Mouse (Mus musculus) intestine, embryonic 14.5 days (tissue): ENCODE data around the gene Cdc14a. TPM values are rescaled to one million over a fixed set of nuclear protein-coding genes. Genes with fewer than 3 reads are reported as not detected.
A peak's percentile ranks its signal among the peaks of the same experiment; 100 is the strongest.

Source experiments
- ATAC-seq: fragments of 200-750 bp; cut with Nextera tagmentation; replicated peaks from 2 replicates; pipeline ENCODE4 v1.8.0; 2017; ENCODE audit warnings: low read depth, moderate number of reproducible peaks, moderate TSS enrichment, moderate library complexity; ENCODE audit not compliant: low FRiP score, low TSS enrichment
- DNase-seq: peaks from one replicate; pipeline ENCODE4 v3.0.0-alpha.2; 2018; ENCODE audit warnings: low spot score
- H3K27ac ChIP-seq: fragments of 300-500 bp; sonication (generic); 2 replicates; pipeline ENCODE4 v1.5.1; 2014; ENCODE audit warnings: low read depth, mild to moderate bottlenecking, control low read depth
- H3K27me3 ChIP-seq: fragments of 300-500 bp; sonication (generic); replicated peaks from 2 replicates; pipeline ENCODE4 v1.6.1; 2014; ENCODE audit warnings: low read length, control low read depth; ENCODE audit not compliant: control insufficient read depth, insufficient read depth
- H3K36me3 ChIP-seq: fragments of 300-500 bp; sonication (generic); 2 replicates; pipeline ENCODE4 v1.6.1; 2014; ENCODE audit warnings: low read length, control low read depth; ENCODE audit not compliant: control insufficient read depth, insufficient read depth
- H3K4me1 ChIP-seq: fragments of 300-500 bp; sonication (generic); replicated peaks from 2 replicates; pipeline ENCODE4 v1.6.1; 2014; ENCODE audit warnings: low read length, control low read depth, mixed read lengths; ENCODE audit not compliant: control insufficient read depth, insufficient read depth
- H3K4me2 ChIP-seq: fragments of 300-500 bp; sonication (generic); 2 replicates; pipeline ENCODE4 v1.6.1; 2014; ENCODE audit warnings: low read length
- H3K4me3 ChIP-seq: fragments of 300-500 bp; sonication (generic); 2 replicates; pipeline ENCODE4 v1.5.1; 2014; ENCODE audit warnings: low read depth, low read length, control low read depth, mixed read lengths
- H3K9ac ChIP-seq: fragments of 300-500 bp; sonication (generic); 2 replicates; pipeline ENCODE4 v1.6.1; 2014; ENCODE audit warnings: mild to moderate bottlenecking, low read length
- H3K9me3 ChIP-seq: fragments of 300-500 bp; sonication (generic); 2 replicates; pipeline ENCODE4 v1.6.1; 2016; ENCODE audit warnings: low read length, control low read depth; ENCODE audit not compliant: control insufficient read depth
- WGBS: fragments of 180-500 bp; shearing (Covaris S2); extraction: QIAGEN DNeasy Blood & Tissue Kit; methylation state at CpG from one replicate; pipeline ENCODE4 v1.1.7; 2014; 5-methylcytosine and 5-hydroxymethylcytosine counted together
- polyA plus RNA-seq: library from polyadenylated mRNA; unstranded; fragments of >200 nt; fragmentation: Nextera tagmentation; extraction: Ambion mirVana; gene quantifications from 2 replicates; pipeline ENCODE4 v1.2.1, GENCODE M21; 2014

The Cdc14a gene
- polyA plus RNA-seq, 1 experiment from 2014 or later = 8.8 TPM

DNA sequence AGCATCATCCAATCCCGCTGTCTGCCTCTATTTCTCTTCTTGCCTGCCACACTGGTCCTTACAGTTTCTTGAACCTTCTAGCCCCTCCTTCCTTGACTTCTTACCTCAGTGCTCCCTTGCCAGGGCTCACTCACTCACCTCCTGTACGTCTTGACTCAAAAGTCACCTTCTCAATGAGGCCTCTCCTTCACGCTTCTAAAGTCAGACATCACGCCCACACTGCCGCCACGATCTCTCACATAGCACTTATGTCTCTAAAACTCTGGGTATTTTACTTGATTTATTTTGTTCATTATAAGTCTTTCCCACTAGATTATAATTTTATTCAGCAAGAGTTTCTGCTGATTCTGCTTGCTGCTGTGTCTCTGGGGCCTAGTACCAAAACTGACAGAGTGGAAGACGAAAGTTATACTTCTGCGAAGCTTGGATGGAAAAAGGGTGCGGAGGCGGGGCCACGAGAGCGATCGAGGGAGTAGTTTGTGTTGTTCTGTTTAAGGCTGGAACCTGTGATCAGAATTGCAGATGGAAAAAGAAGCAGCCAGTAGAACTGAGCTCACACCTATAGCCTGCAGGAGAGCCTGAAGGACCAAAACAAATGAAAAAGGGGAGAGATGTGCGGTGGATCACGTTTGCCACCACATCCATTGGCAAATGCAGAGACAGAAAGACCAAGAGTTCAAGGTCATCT is 17.8 kb upstream of the Cdc14a start:
- H3K4me3 ChIP-seq = no peak overlapping the region
- no peak overlapping the region for H3K9ac ChIP-seq
- WGBS = 91% methylated on average over 15 of the region's 15 CpGs
- DNase-seq (no peak), ATAC-seq (no peak)
- no peaks in the 10 kb centered on the region for H3K27me3 ChIP-seq
- no peaks in the 10 kb centered on the region for H3K36me3 ChIP-seq
- H3K9me3 ChIP-seq = no peaks in the 10 kb centered on the region
- H3K4me2 ChIP-seq = no peak overlapping the region
- H3K4me1 ChIP-seq = no peaks in the 10 kb centered on the region
- H3K27ac ChIP-seq = no peak overlapping the region

DNA sequence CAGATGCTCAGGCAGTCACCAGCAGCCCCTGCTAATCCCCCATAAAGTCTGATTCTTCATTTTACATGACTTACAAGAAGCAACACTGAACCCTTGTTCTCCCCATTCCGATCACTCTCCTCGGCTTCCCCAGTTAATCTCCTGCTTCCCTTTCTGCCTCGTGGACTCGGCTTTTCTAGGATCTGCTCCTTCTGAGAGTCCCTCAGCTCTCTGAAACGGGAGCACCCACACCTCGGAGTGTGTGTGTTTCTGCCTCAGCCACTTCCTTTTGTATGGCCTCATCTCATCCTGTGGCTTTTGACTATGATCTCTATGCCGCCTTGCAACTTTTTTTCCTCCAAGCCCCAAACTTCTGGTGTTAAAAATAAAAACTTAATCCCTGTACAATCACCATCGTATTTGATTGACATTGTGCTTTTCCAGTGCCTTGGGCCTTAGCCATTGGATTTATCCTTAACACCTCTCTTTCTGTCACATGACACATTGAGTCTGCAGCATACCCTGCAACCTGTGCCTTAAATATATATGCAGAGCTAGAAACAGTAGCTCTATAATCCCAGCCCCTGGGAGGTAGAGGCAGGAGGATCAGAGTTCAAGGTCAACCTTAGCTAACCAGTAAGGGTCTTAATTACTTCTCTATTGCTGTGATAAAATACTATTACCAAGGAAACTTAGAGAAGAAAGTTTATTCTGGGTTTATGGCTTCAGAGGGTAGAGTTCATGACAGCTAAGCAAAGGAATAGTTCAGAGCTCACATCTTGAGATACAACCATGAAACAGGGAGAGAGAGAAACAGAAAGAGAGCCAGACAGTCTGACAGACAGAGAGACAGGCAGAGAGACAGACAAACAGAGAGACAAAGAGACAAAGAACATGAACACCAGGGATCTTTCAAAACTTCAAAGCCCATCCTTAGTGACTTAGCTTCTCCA is 16.5 kb upstream of the Cdc14a start:
- no peaks in the 10 kb centered on the region for H3K9me3 ChIP-seq
- no peaks in the 10 kb centered on the region for H3K27me3 ChIP-seq
- no peaks in the 10 kb centered on the region for H3K4me1 ChIP-seq
- H3K9ac ChIP-seq = no peak overlapping the region
- no peaks in the 10 kb centered on the region for H3K36me3 ChIP-seq
- H3K27ac ChIP-seq = no peak overlapping the region
- H3K4me2 ChIP-seq = no peak overlapping the region
- H3K4me3 ChIP-seq = no peak overlapping the region
- no peak for DNase-seq
- 66% methylated on average over 8 of the region's 8 CpGs for WGBS
- no peak for ATAC-seq

DNA sequence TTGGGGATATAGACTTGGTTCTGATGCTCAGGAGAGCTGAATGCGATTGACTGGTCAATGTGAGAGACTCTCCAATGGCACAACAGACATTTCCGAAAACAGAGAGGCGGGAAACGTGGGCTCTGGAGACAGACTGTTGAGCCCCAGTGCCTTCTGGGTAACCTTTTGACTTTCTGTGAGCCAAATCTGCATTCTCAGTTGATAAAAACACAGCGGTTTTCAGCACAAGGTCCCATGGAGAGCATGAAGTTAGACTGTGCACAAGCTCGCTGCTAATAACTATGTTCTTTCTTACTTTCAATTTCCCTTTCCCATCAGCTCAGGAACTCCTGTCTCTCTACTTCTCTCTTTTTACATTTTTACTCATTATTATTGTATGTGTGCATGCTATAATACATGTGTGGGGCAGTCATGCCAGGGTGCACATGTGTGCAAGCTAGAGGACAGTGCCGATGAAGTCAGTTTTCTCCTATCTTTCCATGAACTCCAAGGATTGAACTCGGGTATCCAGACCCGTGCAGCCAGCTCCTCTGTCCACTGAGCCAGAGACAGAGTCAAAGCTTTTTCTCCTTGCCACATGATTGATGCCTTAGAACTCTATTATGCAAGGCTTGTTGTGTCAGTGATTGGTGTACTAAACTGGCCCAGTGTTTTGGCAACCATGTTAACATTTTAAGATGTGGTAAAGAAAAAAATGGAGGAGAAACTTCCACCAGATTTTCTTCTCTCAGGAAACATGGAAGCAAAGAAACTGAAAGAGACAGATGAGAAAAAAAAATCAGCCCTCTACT is 13.2 kb upstream of the Cdc14a start:
- WGBS = 79% methylated on average over 9 of the region's 9 CpGs
- no peak for ATAC-seq
- no peaks in the 10 kb centered on the region for H3K9me3 ChIP-seq
- no peak overlapping the region for H3K9ac ChIP-seq
- no peak for DNase-seq
- no peak overlapping the region for H3K4me2 ChIP-seq
- H3K27ac ChIP-seq = no peak overlapping the region
- H3K4me1 ChIP-seq = no peaks in the 10 kb centered on the region
- H3K36me3 ChIP-seq = no peaks in the 10 kb centered on the region
- no peak overlapping the region for H3K4me3 ChIP-seq
- no peaks in the 10 kb centered on the region for H3K27me3 ChIP-seq

DNA sequence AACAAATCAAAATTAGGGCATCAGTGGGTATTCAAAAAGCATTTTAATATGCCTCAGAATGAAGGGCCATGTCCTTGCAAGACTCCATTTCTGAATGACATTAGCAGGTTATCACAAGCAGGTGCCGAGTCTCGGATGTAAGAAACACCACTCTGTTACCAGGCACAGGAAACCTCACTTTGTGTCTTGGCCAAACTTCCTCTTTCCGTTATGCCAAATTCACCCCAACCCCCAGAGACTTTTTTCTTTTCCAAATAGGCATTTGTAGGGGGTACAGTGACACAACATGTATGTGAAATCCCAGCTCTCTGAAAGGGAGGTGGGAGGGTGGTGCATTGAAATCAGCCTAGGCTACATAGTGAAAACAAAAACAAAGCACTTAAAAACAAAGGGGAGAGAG is 12.3 kb upstream of the Cdc14a start:
- DNase-seq (no peak), ATAC-seq (no peak)
- no peaks in the 10 kb centered on the region for H3K27me3 ChIP-seq
- no peak overlapping the region for H3K4me3 ChIP-seq
- no peaks in the 10 kb centered on the region for H3K4me1 ChIP-seq
- H3K4me2 ChIP-seq = no peak overlapping the region
- 82% methylated on average over 3 of the region's 3 CpGs for WGBS
- no peak overlapping the region for H3K9ac ChIP-seq
- H3K9me3 ChIP-seq = no peaks in the 10 kb centered on the region
- no peak overlapping the region for H3K27ac ChIP-seq
- H3K36me3 ChIP-seq = no peaks in the 10 kb centered on the region

GRCm38 (mm10) chr3:116434757-116435156 is 10.9 kb upstream of the Cdc14a start:
- WGBS = 83% methylated on average over 2 of the region's 3 CpGs
- DNase-seq = no peak
- H3K36me3 ChIP-seq = no peaks in the 10 kb centered on the region
- H3K4me3 ChIP-seq = no peak overlapping the region
- H3K4me2 ChIP-seq = no peak overlapping the region
- ATAC-seq = no peak
- no peak overlapping the region for H3K27ac ChIP-seq
- H3K9me3 ChIP-seq = no peaks in the 10 kb centered on the region
- no peak overlapping the region for H3K9ac ChIP-seq
- H3K4me1 ChIP-seq = no peaks in the 10 kb centered on the region
- H3K27me3 ChIP-seq = no peaks in the 10 kb centered on the region

GRCm38 (mm10) chr3:116425901-116426300 is 2.1 kb upstream of the Cdc14a start:
- no peak for ATAC-seq
- H3K4me3 ChIP-seq = no peak overlapping the region
- WGBS = 95% methylated on average over 6 of the region's 6 CpGs
- no peaks in the 10 kb centered on the region for H3K36me3 ChIP-seq
- H3K9ac ChIP-seq = no peak overlapping the region
- peaks cover 6% of the 10 kb centered on the region; the same call in 1 of the 2 replicates for H3K4me1 ChIP-seq
- DNase-seq = no peak
- H3K4me2 ChIP-seq = no peak overlapping the region
- no peaks in the 10 kb centered on the region for H3K9me3 ChIP-seq
- no peaks in the 10 kb centered on the region for H3K27me3 ChIP-seq
- no peak overlapping the region for H3K27ac ChIP-seq

- DNase-seq = peak; percentile 87
- whole genome bisulfite sequencing = 0% methylated on average over 11 of the region's 11 CpGs
These were observed 1.1 kb upstream of the Cdc14a start for GRCm38 (mm10) chr3:116424973-116425284.

GRCm38 (mm10) chr3:116424160-116424972 is 534 bp upstream of the Cdc14a start:
- Histone ChIP-seq H3K4me3 (peak overlapping the region; percentile 72), H3K9me3 (no peaks in the 10 kb centered on the region), H3K27ac (peak overlapping the region; percentile 93), H3K4me2 (peak overlapping the region; percentile 90), H3K36me3 (0 out of 2 replicates have a peak, but pooled peaks cover 5% of the 10 kb centered on the region), H3K27me3 (no peaks in the 10 kb centered on the region), H3K4me1 (peaks cover 6% of the 10 kb centered on the region; the same call in 1 of the 2 replicates), H3K9ac (peak overlapping the region; percentile 65)
- under 1% methylated on average over 32 of the region's 32 CpGs for WGBS
- ATAC-seq (peak; percentile 34), DNase-seq (peak; percentile 85)

More at GRCm38 (mm10) chr3:116424973-116425284, 1.1 kb upstream of the Cdc14a start:
- 0 out of 2 replicates have a peak, but pooled peaks cover 4% of the 10 kb centered on the region for H3K36me3 ChIP-seq
- peaks cover 6% of the 10 kb centered on the region; the same call in 1 of the 2 replicates for H3K4me1 ChIP-seq
- H3K4me2 ChIP-seq = peak overlapping the region; percentile 90
- H3K4me3 ChIP-seq = peak overlapping the region; percentile 72
- peak overlapping the region; percentile 65 for H3K9ac ChIP-seq
- peak; percentile 64 for ATAC-seq
- H3K27me3 ChIP-seq = no peaks in the 10 kb centered on the region
- no peaks in the 10 kb centered on the region for H3K9me3 ChIP-seq
- H3K27ac ChIP-seq = peak overlapping the region; percentile 93
